Mouse (Mus musculus) mature B cell (primary cell): ENCODE results near the gene Rcn1.

Source experiments
- in situ Hi-C: fragments of 300-500 bp; cut with MboI; formaldehyde crosslinking; loops from 2 replicates; pipeline ENCODE4 v1.14.3; 2019

The Rcn1 gene

DNA sequence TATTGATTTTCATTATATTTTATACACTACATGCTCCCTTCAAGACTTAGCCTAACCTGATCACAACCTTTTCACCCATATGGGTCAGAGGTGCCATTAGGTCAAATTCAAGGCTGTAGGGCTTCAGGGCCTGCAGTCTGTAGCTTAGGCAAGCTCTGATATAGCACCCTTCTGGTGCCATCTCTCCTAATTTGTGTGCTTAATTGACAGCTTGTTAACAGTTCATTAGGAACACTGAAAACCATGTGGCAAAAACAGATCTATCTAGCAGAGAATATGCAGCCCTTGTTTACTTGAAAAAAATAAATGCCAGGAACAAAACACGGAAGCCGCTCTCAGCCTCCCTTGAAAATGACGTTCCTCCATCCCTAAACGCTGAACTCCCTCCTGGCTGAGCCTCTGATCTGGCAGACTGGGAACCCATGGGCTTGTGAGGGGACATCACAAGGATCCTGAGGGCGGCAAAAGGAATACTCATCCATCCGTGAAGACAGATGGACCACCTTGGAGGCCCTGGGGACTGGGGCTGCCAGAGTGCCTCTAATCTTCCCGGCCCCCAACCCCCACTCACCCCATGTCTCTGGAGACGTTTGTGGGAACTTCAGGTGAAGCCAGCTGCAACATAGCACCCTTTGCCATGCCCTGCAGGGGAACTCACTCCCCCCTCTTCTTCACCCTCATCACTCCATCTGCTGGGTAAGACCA is 61.8 kb downstream of the Rcn1 start:
- in situ Hi-C loops, result no loop called here

DNA sequence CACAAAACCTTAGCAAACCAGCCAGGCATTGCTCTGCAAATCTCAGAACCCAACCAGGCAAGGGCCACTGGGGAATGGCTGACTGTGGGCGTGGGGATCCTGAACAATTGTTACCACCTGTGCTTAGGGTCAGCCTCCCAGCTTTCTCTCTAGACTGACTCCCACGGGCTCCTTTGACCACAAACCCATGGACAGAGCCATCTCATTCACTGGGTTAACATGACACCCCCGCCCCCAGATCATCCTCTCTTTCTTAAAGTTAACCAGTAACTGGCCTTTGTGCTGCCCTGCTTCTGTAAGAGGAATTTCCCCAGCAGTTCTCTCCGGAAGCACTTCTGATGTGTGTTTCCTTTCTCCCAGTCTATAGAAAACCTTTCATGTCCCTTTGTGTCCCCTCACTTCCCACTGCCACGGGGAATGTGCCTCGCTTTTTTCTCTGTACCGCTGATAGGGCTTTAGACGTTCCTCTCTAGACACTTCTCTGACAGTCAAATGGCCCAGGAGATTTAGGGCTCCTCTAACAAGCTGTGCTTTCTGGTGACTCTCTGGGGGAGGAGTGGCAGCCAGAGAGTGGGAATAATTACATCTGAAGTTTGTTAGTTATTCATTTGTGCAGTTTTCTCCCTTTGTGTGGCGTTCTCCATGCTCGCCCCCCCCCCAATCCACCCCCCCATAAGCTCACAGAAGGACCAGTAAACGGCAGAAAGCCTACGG is 62.6 kb downstream of the Rcn1 start:
- in situ Hi-C loops, result no loop called here
